Mouse (Mus musculus) lung, adult 18-20 months (tissue): ENCODE measurements around the gene Unc5cl.
A peak's percentile ranks its signal among the peaks of the same experiment; 100 is the strongest.

ENCODE experiments used
- DNase-seq, 2 experiments: peaks; one replicate each; pipeline ENCODE4 v3.0.0; 2022; ENCODE audit warnings: mixed read lengths in 2 of 2

Gene Unc5cl

GRCm38 (mm10) chr17:48542733-48543132 lies 88.0 kb downstream of the Unc5cl start:
- DNase-seq: no peak

DNA sequence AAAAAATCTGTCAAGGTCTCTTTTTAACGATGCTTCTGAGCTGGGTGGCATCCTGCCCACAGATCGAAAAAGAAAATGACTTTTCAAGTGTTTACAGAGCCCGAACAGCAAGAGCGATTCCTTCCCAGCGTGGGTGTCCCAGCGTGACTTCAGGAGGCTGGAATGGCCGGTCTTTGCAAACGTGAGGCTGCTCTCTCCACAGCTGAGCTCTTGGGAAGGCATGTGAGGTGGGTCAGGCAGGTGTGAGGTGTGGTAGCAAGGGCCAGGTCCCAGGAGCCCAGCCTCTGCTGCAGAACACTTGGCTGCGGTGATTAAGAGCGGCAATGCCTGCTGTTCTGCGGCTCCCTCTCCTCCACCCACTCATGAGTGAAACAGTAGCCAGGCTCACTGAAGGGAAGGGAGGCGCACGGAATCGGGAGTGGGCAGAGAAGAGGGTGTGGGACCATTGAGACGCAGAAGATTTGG lies 88.6 kb downstream of the Unc5cl start:
- peak in 1 of 2 experiments; percentile 6 for DNase-seq

DNA sequence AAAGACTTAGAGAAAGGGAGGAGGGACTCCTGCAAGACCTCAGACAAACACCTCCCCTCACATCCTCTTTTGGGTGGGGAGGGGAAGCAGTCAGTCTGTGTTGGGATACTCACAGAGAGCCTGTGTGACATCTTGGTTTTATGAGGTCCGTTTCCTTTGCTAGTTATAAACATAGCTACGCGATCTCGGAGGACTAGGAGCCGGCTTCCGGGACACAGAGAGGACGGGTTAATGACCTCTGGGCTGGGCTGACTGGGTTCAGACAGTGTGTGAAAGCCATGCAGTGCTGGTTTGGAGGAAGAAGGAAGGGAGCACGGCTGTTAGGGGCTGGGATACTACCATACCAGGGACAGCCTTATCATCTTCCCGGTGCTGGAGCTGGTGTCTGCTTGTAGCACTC lies 90.0 kb downstream of the Unc5cl start:
- DNase-seq: peak in 1 of 2 experiments; percentile 7

- peak in 1 of 2 experiments; percentile 15 for DNase-seq
Measured at GRCm38 (mm10) chr17:48545223-48545943, 90.7 kb downstream of the Unc5cl start.

DNA sequence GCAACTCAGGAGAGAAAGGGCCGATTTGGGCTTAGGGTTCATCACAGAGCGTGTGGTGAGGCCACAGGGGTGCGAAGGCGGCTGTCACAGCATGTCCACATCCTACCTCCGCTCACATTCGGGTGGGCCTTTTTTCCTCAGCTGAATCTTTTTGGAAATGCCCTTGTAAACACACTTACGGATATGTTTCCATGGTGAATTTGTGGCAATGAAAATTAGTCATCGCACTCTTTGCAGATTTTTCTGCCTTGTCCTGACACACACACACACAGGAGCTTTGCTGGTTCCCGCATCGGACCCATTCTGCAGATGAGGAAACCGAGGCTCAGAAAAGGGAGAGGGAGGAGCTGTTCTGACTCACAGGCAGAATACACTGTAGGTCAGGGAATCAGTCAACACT lies 91.3 kb downstream of the Unc5cl start:
- DNase-seq: no peak

- DNase-seq: no peak
Measured at GRCm38 (mm10) chr17:48547668-48548067, 93.0 kb downstream of the Unc5cl start.

DNA sequence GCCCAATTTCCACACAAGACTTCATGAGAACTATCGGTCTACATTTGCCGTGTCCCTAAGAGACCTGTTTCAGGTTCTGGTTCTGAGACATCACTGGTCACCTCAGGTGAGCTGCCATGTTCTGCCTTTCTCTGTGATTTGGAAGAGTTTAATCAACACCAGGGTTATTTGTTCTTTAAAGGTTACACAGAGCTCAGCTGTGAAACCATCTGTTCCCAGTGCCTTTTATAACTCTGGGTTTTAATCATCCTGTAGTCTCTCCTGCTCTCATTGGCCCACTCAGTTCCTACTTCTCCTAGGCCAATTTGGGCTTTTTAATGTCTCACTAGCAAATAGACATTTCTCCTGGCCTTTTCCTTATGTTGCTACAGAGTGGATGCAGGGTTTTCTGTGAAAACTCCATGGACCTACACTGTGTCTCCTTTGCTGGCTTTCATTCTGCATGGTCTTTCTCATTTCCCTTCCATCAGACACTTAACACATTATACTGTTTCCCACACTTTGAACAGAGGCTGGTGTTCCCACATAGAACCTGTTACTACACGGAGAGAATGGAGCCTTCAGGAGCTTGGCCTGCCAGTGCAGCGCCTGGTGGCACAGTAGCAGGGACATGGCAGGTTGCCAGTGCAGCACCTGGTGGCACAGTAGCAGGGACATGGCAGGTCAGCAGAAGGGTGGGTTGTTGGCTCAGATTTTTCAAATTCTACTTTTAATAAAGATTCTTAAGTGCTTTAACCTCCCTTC lies 97.3 kb downstream of the Unc5cl start:
- no peak for DNase-seq

DNA sequence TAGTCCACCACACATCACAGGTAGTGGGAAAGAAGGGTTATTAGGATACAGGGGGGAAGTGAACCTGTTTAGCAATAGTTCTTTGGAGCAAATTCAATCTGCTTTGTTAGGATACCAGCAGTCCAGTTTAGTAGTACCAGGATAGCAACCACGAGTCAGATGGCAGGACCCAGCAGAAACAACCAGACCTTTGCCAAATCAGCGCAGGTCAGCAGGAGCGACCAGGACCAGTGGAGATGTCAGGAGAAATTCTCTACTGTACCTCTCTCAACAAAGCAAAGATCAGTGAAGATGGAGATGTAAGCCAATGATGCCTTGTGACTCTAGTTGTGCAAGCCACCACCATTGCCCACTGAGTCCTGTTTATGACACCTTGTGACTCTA lies 97.8 kb downstream of the Unc5cl start:
- no peak for DNase-seq

GRCm38 (mm10) chr17:48556223-48556962 lies 101.7 kb downstream of the Unc5cl start:
- DNase-seq: no peak

DNA sequence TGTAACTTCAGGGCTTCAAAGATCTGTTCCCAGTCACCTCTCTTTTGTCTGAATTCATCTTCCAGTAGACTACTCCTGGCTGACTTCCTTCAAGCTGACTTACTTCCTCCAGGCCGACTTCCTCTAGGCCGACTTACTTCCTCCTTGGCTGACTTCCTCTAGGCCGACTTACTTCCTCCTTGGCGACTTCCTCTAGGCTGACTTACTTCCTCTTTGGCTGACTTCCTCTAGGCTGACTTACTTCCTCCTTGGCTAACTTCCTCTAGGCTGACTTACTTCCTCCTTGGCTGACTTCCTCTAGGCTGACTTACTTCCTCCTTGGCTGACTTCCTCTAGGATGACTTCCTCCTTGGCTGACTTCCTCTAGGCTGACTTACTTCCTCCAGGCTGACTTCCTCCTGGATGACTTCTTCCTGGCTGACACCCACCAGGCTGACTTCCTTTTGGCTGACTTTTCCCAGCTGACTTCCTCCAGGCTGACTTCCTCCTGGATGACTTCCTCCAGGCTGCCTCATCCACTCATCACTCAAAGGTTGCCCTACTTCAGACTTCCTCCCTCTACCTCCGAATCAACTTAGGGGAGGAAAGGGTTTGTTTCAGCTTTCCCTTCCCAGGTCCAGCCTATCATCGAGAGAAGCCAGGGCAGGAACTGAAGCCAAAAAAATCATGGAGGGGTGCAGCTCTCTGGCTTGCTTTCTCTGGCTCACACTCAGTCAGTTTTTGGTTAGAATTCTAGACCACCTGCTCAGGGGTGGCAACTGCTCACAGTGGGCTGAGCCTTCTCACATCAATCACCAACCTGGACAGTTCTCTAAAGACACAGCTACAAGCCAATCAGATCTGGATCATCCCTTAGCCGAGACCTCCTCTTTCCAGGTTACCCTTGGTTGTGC lies 103.4 kb downstream of the Unc5cl start:
- DNase-seq: no peak

DNA sequence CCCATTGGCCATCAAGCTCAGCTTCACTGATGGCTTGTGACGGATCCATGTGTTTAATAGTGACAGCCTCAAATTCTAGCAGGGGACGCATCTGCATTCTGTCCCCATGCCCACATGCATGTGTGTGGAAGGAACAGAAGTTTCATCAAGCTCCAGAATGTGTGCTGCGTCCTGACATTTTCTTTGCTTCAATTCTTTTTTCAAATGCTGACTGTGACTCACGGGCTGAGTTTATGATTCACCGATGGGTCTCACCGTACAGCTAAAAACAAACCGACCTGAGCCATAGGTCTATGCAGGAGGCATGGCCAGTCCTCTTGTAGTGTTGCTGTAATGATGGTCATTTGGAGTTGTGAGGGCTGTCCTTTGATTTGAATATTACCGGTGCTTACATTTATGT lies 110.2 kb downstream of the Unc5cl start:
- DNase-seq: no peak

GRCm38 (mm10) chr17:48569656-48570055 lies 115.0 kb downstream of the Unc5cl start:
- DNase-seq: no peak

GRCm38 (mm10) chr17:48581153-48581552 lies 126.5 kb downstream of the Unc5cl start:
- no peak for DNase-seq

DNA sequence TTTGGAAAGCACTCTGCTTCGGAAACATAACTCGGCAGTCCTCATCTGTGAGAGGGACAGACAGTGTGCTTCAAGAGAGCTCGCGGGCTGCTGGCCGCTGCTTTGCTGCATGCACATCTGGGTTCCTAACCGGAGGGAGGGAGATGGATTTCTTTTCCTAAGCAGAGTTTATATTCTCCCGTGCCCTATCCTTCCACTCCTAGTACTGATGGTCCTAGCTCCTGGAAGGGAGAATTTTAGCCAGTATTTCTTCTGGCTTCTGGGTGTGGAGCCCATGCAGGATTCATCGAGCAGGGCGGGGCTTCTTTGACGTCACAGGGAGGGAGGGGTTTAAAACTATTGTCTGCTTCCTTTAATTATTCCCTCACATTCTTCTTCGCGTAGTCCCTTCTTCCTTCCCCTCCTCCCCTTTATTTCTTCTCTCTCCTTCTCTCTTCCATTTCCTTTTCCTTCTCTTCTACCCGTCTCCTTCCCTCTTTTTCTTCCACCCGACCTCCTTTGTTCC lies 127.8 kb downstream of the Unc5cl start:
- DNase-seq: no peak

GRCm38 (mm10) chr17:48583401-48583800 lies 128.7 kb downstream of the Unc5cl start:
- DNase-seq: no peak

- no peak for DNase-seq
Measured at GRCm38 (mm10) chr17:48585902-48586359, 131.2 kb downstream of the Unc5cl start.

- DNase-seq: no peak
Measured at GRCm38 (mm10) chr17:48588674-48589073, 134.0 kb downstream of the Unc5cl start.
